Mouse (Mus musculus) E14TG2a.4 (cell line): Measurements from ENCODE around the gene Tyro3.

Experiments
- H3K27me3 ChIP-seq: 2 replicates; pipeline ENCODE4 v1.6.1; 2014; ENCODE audit warnings: low read length, control low read depth; ENCODE audit not compliant: insufficient read depth
- H3K36me3 ChIP-seq: 2 replicates; pipeline ENCODE4 v1.6.1; 2014; ENCODE audit warnings: low read length, control low read depth; ENCODE audit not compliant: insufficient read depth
- H3K4me1 ChIP-seq: replicated peaks from 2 replicates; pipeline ENCODE4 v1.6.1; 2014; ENCODE audit warnings: low read depth, low read length, control low read depth
- H3K4me3 ChIP-seq: replicated peaks from 2 replicates; pipeline ENCODE4 v1.5.1; 2014; ENCODE audit warnings: mild to moderate bottlenecking, low read length
- H3K9me3 ChIP-seq: 2 replicates; pipeline ENCODE4 v1.6.1; 2014; ENCODE audit warnings: low read length, control low read depth
- CTCF ChIP-seq: conservative IDR thresholded peaks from 2 replicates; pipeline ENCODE4 v1.5.1; 2014; ENCODE audit warnings: low read length
- NANOG ChIP-seq: IDR thresholded peaks from 2 replicates; pipeline ENCODE4 v1.6.1; 2014; ENCODE audit warnings: borderline replicate concordance, low read length, mixed read lengths
- POU5F1 ChIP-seq: IDR thresholded peaks from 2 replicates; pipeline ENCODE4 v1.6.1; 2014; ENCODE audit warnings: low read length, borderline replicate concordance

Gene Tyro3

GRCm38 (mm10) chr2:119838363-119839156 is 41.0 kb downstream of the Tyro3 start:
- peaks cover 23% of the 10 kb centered on the region for H3K4me1 ChIP-seq
- 0 out of 2 replicates have a peak, but pooled peaks cover 2% of the 10 kb centered on the region for H3K27me3 ChIP-seq
- no peaks in the 10 kb centered on the region for H3K9me3 ChIP-seq
- no peak overlapping the region for H3K4me3 ChIP-seq
- H3K36me3 ChIP-seq = no peaks in the 10 kb centered on the region
- TF ChIP-seq CTCF (no peak), POU5F1 (no peak), NANOG (no peak)

- TF ChIP-seq POU5F1 = no peak
- TF ChIP-seq NANOG = no peak
- no peak for TF ChIP-seq CTCF
- peaks cover 33% of the 10 kb centered on the region for H3K4me1 ChIP-seq
- no peaks in the 10 kb centered on the region for H3K9me3 ChIP-seq
- no peaks in the 10 kb centered on the region for H3K36me3 ChIP-seq
- H3K27me3 ChIP-seq = 0 out of 2 replicates have a peak, but pooled peaks cover 2% of the 10 kb centered on the region
- no peak overlapping the region for H3K4me3 ChIP-seq
Measured at GRCm38 (mm10) chr2:119840008-119840407, 42.5 kb downstream of the Tyro3 start.

DNA sequence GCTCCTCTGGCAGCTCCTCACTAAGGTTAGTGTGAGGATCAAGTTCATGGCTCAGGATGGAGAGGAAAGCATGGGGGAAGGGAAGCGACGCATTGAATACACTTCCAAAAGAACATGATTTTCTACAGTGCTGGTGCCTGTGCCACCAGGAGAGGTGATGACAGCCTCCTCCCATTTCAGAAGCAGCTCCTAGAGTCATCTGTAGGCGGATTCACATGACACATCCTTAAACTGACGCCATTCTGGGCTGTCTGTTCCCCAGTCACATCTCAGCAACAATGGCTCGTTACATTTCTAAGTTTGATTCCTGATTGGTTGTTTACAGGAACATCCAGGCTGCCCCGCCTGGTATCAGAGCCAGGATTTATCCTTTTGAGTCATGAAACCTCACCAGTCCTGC is 44.5 kb downstream of the Tyro3 start:
- TF ChIP-seq POU5F1 (no peak), CTCF (no peak), NANOG (no peak)
- Histone ChIP-seq H3K4me1 (peaks cover 48% of the 10 kb centered on the region), H3K4me3 (no peak overlapping the region), H3K9me3 (no peaks in the 10 kb centered on the region), H3K36me3 (no peaks in the 10 kb centered on the region), H3K27me3 (0 out of 2 replicates have a peak, but pooled peaks cover 2% of the 10 kb centered on the region)

GRCm38 (mm10) chr2:119843526-119843925 is 46.0 kb downstream of the Tyro3 start:
- H3K36me3 ChIP-seq = no peaks in the 10 kb centered on the region
- peaks cover 4% of the 10 kb centered on the region for H3K9me3 ChIP-seq
- no peaks in the 10 kb centered on the region for H3K27me3 ChIP-seq
- TF ChIP-seq CTCF = no peak
- no peak for TF ChIP-seq NANOG
- TF ChIP-seq POU5F1 = no peak
- H3K4me3 ChIP-seq = no peak overlapping the region
- H3K4me1 ChIP-seq = peaks cover 53% of the 10 kb centered on the region

- TF ChIP-seq NANOG = no peak
- TF ChIP-seq CTCF = no peak
- no peak for TF ChIP-seq POU5F1
- H3K36me3 ChIP-seq = no peaks in the 10 kb centered on the region
- no peaks in the 10 kb centered on the region for H3K27me3 ChIP-seq
- no peak overlapping the region for H3K4me3 ChIP-seq
- H3K9me3 ChIP-seq = peaks cover 4% of the 10 kb centered on the region
- peaks cover 54% of the 10 kb centered on the region for H3K4me1 ChIP-seq
Measured at GRCm38 (mm10) chr2:119845882-119846546, 48.5 kb downstream of the Tyro3 start.

- no peaks in the 10 kb centered on the region for H3K36me3 ChIP-seq
- H3K27me3 ChIP-seq = no peaks in the 10 kb centered on the region
- peaks cover 56% of the 10 kb centered on the region for H3K4me1 ChIP-seq
- no peak overlapping the region for H3K4me3 ChIP-seq
- TF ChIP-seq POU5F1 (no peak), NANOG (no peak), CTCF (no peak)
- H3K9me3 ChIP-seq = peaks cover 4% of the 10 kb centered on the region
Measured at GRCm38 (mm10) chr2:119846929-119847328, 49.4 kb downstream of the Tyro3 start.

DNA sequence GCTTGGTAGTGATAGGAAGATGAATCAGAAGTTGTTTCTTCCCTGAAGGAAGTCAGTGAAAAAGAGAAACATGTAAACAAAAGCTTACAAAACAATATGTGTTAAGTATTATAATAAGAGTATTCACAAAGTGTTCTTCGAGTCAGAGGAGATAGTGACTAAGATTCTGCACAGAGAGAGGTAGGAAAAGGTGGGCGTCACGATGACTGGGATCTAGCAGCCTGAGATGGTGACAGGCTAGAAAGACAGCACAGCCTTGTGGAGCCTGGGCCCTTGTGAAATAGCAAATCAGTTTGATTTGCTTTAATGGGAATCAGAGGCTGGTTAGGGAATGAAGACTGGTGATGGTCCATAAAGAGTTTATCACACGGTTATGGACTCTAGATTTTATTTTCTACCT is 56.3 kb downstream of the Tyro3 start:
- Histone ChIP-seq H3K9me3 (no peaks in the 10 kb centered on the region), H3K4me1 (peaks cover 67% of the 10 kb centered on the region), H3K27me3 (no peaks in the 10 kb centered on the region), H3K36me3 (no peaks in the 10 kb centered on the region), H3K4me3 (no peak overlapping the region)
- TF ChIP-seq POU5F1 (no peak), NANOG (no peak), CTCF (no peak)

DNA sequence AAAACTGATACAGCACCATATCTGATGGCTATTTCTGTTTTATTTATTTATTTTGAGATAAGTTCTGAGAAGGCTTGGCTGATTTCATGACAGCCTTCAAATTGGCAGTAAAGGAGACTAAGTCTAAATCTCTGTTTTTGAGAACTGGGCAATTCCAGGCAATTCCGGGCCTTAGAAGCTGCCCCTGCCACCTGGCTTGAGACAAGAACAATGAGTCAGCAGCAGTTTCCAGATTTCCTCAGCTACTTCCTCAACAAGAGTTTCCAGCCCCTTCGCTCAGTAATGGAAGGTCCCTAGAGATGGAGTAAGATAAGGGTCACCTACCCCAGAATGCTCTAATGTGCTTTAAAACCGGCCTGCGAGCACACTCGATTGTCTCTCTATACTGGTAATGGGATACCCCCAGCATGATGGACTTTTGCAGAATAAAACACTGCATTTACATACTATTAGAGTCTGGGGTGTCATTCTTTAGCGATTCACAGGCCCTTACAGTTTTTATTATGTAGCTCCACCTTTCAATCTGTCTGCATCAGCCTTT is 57.8 kb downstream of the Tyro3 start:
- Histone ChIP-seq H3K4me3 (no peak overlapping the region), H3K27me3 (no peaks in the 10 kb centered on the region), H3K36me3 (no peaks in the 10 kb centered on the region), H3K9me3 (no peaks in the 10 kb centered on the region), H3K4me1 (peaks cover 72% of the 10 kb centered on the region)
- TF ChIP-seq POU5F1 = no peak
- peak; percentile 75 for TF ChIP-seq NANOG

GRCm38 (mm10) chr2:119857341-119857740 is 59.8 kb downstream of the Tyro3 start:
- Histone ChIP-seq H3K27me3 (no peaks in the 10 kb centered on the region), H3K36me3 (no peaks in the 10 kb centered on the region), H3K4me1 (peaks cover 64% of the 10 kb centered on the region), H3K4me3 (no peak overlapping the region), H3K9me3 (no peaks in the 10 kb centered on the region)
- TF ChIP-seq CTCF (no peak), NANOG (peak; percentile 79; the same call in 1 of the 2 replicates), POU5F1 (peak; percentile 96)
